Mouse (Mus musculus): ENCODE results near the gene Nfkb1. TPM values are rescaled to one million over a fixed set of nuclear protein-coding genes. Genes with fewer than 3 reads are reported as not detected.

The Nfkb1 gene
- polyA plus RNA-seq, 1 experiment = 106 TPM

GRCm38 (mm10) chr3:135703307-135703706 lies 12.0 kb upstream of the Nfkb1 start:
- no peak for TF ChIP-seq POLR2A (IDR thresholded peaks at IDR 0.05; ENCODE audit: borderline replicate concordance, low read depth, low read length)
- no peak for TF ChIP-seq CTCF (IDR thresholded peaks at IDR 0.05; ENCODE audit: low read depth, low read length)
- Histone ChIP-seq H3K4me1 (ENCODE audit: control insufficient read depth, insufficient read depth, low read length) (peaks cover 15% of the 10 kb centered on the region), H3K4me3 (ENCODE audit: insufficient read depth, low read length) (no peak overlapping the region), H3K27ac (ENCODE audit: insufficient read depth, low read depth, low read length) (no peak overlapping the region)

GRCm38 (mm10) chr3:135702658-135703057 lies 11.3 kb upstream of the Nfkb1 start:
- no peak overlapping the region for H3K27ac ChIP-seq (ENCODE audit: insufficient read depth, low read depth, low read length)
- H3K4me3 ChIP-seq (ENCODE audit: insufficient read depth, low read length) = no peak overlapping the region
- peaks cover 15% of the 10 kb centered on the region for H3K4me1 ChIP-seq (ENCODE audit: control insufficient read depth, insufficient read depth, low read length)
- TF ChIP-seq CTCF (IDR thresholded peaks at IDR 0.05; ENCODE audit: low read depth, low read length) (no peak), POLR2A (IDR thresholded peaks at IDR 0.05; ENCODE audit: borderline replicate concordance, low read depth, low read length) (no peak)

- H3K27ac ChIP-seq (ENCODE audit: insufficient read depth, low read depth, low read length) = no peak overlapping the region
- H3K4me3 ChIP-seq (ENCODE audit: insufficient read depth, low read length) = peak overlapping the region; percentile 16
- peaks cover 15% of the 10 kb centered on the region for H3K4me1 ChIP-seq (ENCODE audit: control insufficient read depth, insufficient read depth, low read length)
- no peak for TF ChIP-seq POLR2A (IDR thresholded peaks at IDR 0.05; ENCODE audit: borderline replicate concordance, low read depth, low read length)
- TF ChIP-seq CTCF (IDR thresholded peaks at IDR 0.05; ENCODE audit: low read depth, low read length) = no peak
These were observed 8.3 kb upstream of the Nfkb1 start for GRCm38 (mm10) chr3:135699523-135700264.

- Histone ChIP-seq H3K27ac (ENCODE audit: insufficient read depth, low read depth, low read length) (no peak overlapping the region), H3K4me1 (ENCODE audit: control insufficient read depth, insufficient read depth, low read length) (peaks cover 15% of the 10 kb centered on the region), H3K4me3 (ENCODE audit: insufficient read depth, low read length) (no peak overlapping the region)
- no peak for TF ChIP-seq POLR2A (IDR thresholded peaks at IDR 0.05; ENCODE audit: borderline replicate concordance, low read depth, low read length)
- no peak for TF ChIP-seq CTCF (IDR thresholded peaks at IDR 0.05; ENCODE audit: low read depth, low read length)
These were observed 7.2 kb upstream of the Nfkb1 start for GRCm38 (mm10) chr3:135698466-135698975.

- H3K4me1 ChIP-seq (ENCODE audit: control insufficient read depth, insufficient read depth, low read length) = peaks cover 20% of the 10 kb centered on the region
- TF ChIP-seq POLR2A (IDR thresholded peaks at IDR 0.05; ENCODE audit: borderline replicate concordance, low read depth, low read length) (no peak), CTCF (IDR thresholded peaks at IDR 0.05; ENCODE audit: low read depth, low read length) (no peak)
- no peak overlapping the region for H3K27ac ChIP-seq (ENCODE audit: insufficient read depth, low read depth, low read length)
- H3K4me3 ChIP-seq (ENCODE audit: insufficient read depth, low read length) = no peak overlapping the region
These were observed 4.9 kb upstream of the Nfkb1 start for GRCm38 (mm10) chr3:135696262-135696661.

- Histone ChIP-seq H3K27ac (ENCODE audit: insufficient read depth, low read depth, low read length) (no peak overlapping the region), H3K4me1 (ENCODE audit: control insufficient read depth, insufficient read depth, low read length) (peaks cover 21% of the 10 kb centered on the region), H3K4me3 (ENCODE audit: insufficient read depth, low read length) (no peak overlapping the region)
- TF ChIP-seq POLR2A (IDR thresholded peaks at IDR 0.05; ENCODE audit: borderline replicate concordance, low read depth, low read length) (no peak), CTCF (IDR thresholded peaks at IDR 0.05; ENCODE audit: low read depth, low read length) (no peak)
These were observed 1.7 kb upstream of the Nfkb1 start for GRCm38 (mm10) chr3:135692999-135693398.

- Histone ChIP-seq H3K27ac (ENCODE audit: insufficient read depth, low read depth, low read length) (peak overlapping the region; percentile 84), H3K4me3 (ENCODE audit: insufficient read depth, low read length) (peak overlapping the region; percentile 93), H3K4me1 (ENCODE audit: control insufficient read depth, insufficient read depth, low read length) (peaks cover 35% of the 10 kb centered on the region)
- TF ChIP-seq POLR2A (IDR thresholded peaks at IDR 0.05; ENCODE audit: borderline replicate concordance, low read depth, low read length) = no peak
- TF ChIP-seq CTCF (IDR thresholded peaks at IDR 0.05; ENCODE audit: low read depth, low read length) = no peak
These were observed 668 bp downstream of the Nfkb1 start for GRCm38 (mm10) chr3:135690568-135691190.

- Histone ChIP-seq H3K4me3 (ENCODE audit: insufficient read depth, low read length) (peak overlapping the region; percentile 93), H3K27ac (ENCODE audit: insufficient read depth, low read depth, low read length) (peak overlapping the region; percentile 84), H3K4me1 (ENCODE audit: control insufficient read depth, insufficient read depth, low read length) (peaks cover 37% of the 10 kb centered on the region)
- TF ChIP-seq CTCF (IDR thresholded peaks at IDR 0.05; ENCODE audit: low read depth, low read length) (no peak), POLR2A (IDR thresholded peaks at IDR 0.05; ENCODE audit: borderline replicate concordance, low read depth, low read length) (no peak)
These were observed 1.4 kb downstream of the Nfkb1 start for GRCm38 (mm10) chr3:135689773-135690567.

- Histone ChIP-seq H3K4me1 (ENCODE audit: control insufficient read depth, insufficient read depth, low read length) (peaks cover 38% of the 10 kb centered on the region), H3K27ac (ENCODE audit: insufficient read depth, low read depth, low read length) (peak overlapping the region; percentile 14; the same call in 1 of the 2 replicates), H3K4me3 (ENCODE audit: insufficient read depth, low read length) (peak overlapping the region; percentile 93)
- TF ChIP-seq CTCF (IDR thresholded peaks at IDR 0.05; ENCODE audit: low read depth, low read length) = no peak
- no peak for TF ChIP-seq POLR2A (IDR thresholded peaks at IDR 0.05; ENCODE audit: borderline replicate concordance, low read depth, low read length)
These were observed 2.2 kb downstream of the Nfkb1 start for GRCm38 (mm10) chr3:135688970-135689772.
